Mouse (Mus musculus): ENCODE results near the gene Dis3l2. TPM values are rescaled to one million over a fixed set of nuclear protein-coding genes. Genes with fewer than 3 reads are reported as not detected.

The Dis3l2 gene
- polyA plus RNA-seq (2015; fragmentation: Nextera tagmentation; extraction: Ambion mirVana): 8.8 and 11.1 TPM in 2 replicates

- Histone ChIP-seq H3K36me3 (no peaks in the 10 kb centered on the region), H3K27ac (peak within 1 kb of the TSS; percentile 75), H3K4me1 (replicated peaks) (peaks cover 38% of the 10 kb centered on the region), H3K4me2 (peak within 1 kb of the TSS; percentile 67), H3K9me3 (replicated peaks) (no peaks in the 10 kb centered on the region), H3K9ac (peak within 1 kb of the TSS; percentile 83), H3K27me3 (no peaks in the 10 kb centered on the region), H3K4me3 (replicated peaks) (peak within 1 kb of the TSS; percentile 80)
- 3% methylated on average over 54 of the region's 54 CpGs for WGBS (ENCODE audit: insufficient replicate concordance)
- ATAC-seq (ENCODE audit: low read depth) (peak; percentile 80), DNase-seq (peak; percentile 59)
Measured at GRCm38 (mm10) chr1:86703300-86703964, at the start of gene Dis3l2. Gene Dis3l2, plus strand, starts transcription at chr1:86703808.

GRCm38 (mm10) chr1:86657071-86657470 is 46.5 kb upstream of the Dis3l2 start:
- H3K27me3 ChIP-seq: no peaks in the 10 kb centered on the region; the same call in 1 of the 2 replicates
- H3K4me2 ChIP-seq: no peak overlapping the region
- H3K4me3 ChIP-seq (replicated peaks): no peak overlapping the region
- no peak overlapping the region for H3K27ac ChIP-seq
- WGBS (ENCODE audit: insufficient replicate concordance): 57% methylated on average over 5 of the region's 5 CpGs
- H3K9me3 ChIP-seq (replicated peaks): no peaks in the 10 kb centered on the region
- ATAC-seq (ENCODE audit: low read depth): no peak
- no peak for DNase-seq
- H3K36me3 ChIP-seq: no peaks in the 10 kb centered on the region
- no peak overlapping the region for H3K9ac ChIP-seq
- H3K4me1 ChIP-seq (replicated peaks): no peaks in the 10 kb centered on the region

DNA sequence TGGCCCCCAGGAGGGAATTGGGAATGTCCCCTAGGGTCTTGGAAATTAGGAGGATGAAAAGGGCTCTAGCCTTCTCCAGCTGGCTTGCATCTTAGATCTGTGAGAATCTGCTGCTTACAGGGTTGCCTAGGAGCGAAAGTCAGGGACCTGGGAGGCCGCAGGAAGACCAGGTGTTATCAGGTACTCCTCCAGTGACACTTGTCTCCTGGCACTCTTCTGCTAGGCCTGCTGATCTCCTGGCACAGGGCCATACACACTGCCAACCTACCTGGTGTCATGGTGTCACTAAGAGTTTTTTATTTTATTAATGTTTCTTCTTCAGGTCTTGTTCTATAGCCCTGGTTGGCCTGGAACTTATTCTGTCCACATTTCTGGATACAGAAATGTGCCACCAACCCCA is 38.5 kb upstream of the Dis3l2 start:
- H3K4me2 ChIP-seq: no peak overlapping the region
- DNase-seq (no peak), ATAC-seq (ENCODE audit: low read depth) (no peak)
- H3K4me1 ChIP-seq (replicated peaks): peaks cover 5% of the 10 kb centered on the region; the same call in 1 of the 2 replicates
- no peaks in the 10 kb centered on the region for H3K9me3 ChIP-seq (replicated peaks)
- 59% methylated on average over 2 of the region's 2 CpGs for WGBS (ENCODE audit: insufficient replicate concordance)
- no peak overlapping the region for H3K9ac ChIP-seq
- H3K36me3 ChIP-seq: no peaks in the 10 kb centered on the region
- no peak overlapping the region for H3K27ac ChIP-seq
- H3K27me3 ChIP-seq: peaks cover 40% of the 10 kb centered on the region
- H3K4me3 ChIP-seq (replicated peaks): no peak overlapping the region

DNA sequence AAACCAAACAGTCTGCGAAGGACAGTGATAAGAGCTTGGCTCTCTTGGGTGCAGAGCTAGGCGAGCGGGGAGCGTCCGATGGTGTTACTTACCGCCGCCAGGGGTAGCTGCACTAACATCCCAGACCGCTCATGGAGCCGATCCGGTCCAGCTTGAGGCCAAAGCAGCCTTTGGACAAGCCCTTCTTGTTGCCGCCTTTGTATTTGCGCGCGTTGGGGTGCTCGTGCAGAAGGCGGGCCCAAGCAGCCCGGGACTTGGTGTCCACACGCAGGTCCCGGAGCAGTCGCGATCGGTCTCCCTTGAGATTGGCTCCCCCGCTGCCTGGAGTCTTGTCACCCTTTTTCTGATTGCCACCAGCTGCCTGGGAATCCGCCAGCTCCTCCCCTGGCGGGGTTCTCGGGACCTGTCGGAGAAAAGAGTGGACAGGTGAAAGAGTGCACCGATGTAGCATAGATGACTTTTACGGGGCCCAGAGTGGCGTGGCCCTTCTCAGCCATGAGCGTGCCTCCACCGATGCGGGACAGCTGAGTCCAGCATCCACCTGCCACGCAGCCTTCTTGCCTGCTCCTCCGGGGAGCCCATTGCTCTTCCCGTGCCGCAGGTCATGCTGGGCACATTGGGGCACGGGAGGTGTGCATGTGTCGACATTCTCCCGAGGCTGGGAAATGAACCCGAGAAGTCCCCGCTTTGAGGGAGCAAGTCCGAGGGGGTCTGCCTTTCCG is 33.9 kb upstream of the Dis3l2 start:
- H3K9ac ChIP-seq: no peak overlapping the region
- peak; percentile 62 for ATAC-seq (ENCODE audit: low read depth)
- 1% methylated on average over 44 of the region's 44 CpGs for WGBS (ENCODE audit: insufficient replicate concordance)

DNA sequence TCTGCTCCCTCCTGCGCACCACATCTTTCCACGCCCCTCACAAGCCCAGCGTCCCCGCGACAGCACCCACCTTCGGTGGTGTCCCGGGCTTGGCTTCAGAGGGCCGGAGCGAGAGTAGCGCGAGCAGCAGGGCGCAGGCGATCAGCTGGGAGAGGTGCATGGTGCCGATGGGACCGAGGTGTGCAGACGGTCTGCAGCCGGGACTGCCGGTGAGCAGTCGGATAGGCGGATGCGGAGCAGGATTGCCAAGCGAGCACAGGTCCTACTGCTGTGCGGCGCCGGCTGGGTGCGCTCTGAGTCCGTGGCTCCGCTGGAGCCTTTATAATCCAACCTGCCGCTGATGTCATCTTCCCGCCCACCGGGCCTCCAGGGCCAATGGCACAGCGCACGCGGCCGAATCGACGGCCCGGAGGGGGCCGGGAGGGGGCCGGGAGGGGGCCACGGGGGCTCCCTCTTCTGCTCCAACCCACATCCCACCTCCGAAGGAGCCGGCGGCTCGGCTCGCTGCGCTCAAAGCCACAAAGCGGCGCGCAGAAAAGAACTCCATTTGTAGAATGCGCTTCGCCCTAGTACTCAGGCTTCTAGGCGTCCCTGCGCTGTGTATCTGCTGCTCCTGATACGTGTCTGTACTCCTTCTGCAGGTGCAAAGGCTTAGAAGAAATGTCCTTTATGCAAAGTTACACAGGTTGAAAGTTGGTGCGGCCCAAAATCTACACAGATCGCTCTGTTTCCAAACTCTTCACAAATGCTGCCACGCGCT is 33.1 kb upstream of the Dis3l2 start, which contains the start of gene Nppc:
Nppc (minus strand) TSS at position 293 of the 760 bp plus-strand sequence.
- H3K9me3 ChIP-seq (replicated peaks): no peaks in the 10 kb centered on the region
- H3K4me2 ChIP-seq: peak within 1 kb of the TSS; percentile 71
- peak within 1 kb of the TSS; percentile 48 for H3K4me3 ChIP-seq (replicated peaks)
- DNase-seq (peak; percentile 9), ATAC-seq (ENCODE audit: low read depth) (peak; percentile 63)
- 5% methylated on average over 59 of the region's 59 CpGs for WGBS (ENCODE audit: insufficient replicate concordance)
- H3K27ac ChIP-seq: no peak within 1 kb of the TSS
- peaks cover 14% of the 10 kb centered on the region for H3K4me1 ChIP-seq (replicated peaks)
- H3K36me3 ChIP-seq: no peaks in the 10 kb centered on the region
- H3K27me3 ChIP-seq: peaks cover 80% of the 10 kb centered on the region
- H3K9ac ChIP-seq: no peak within 1 kb of the TSS

More for the DNA sequence above, 33.9 kb upstream of the Dis3l2 start:
- H3K36me3 ChIP-seq: no peaks in the 10 kb centered on the region
- peak overlapping the region; percentile 71 for H3K4me2 ChIP-seq
- H3K9me3 ChIP-seq (replicated peaks): no peaks in the 10 kb centered on the region
- no peak overlapping the region for H3K27ac ChIP-seq
- DNase-seq: no peak
- peaks cover 14% of the 10 kb centered on the region for H3K4me1 ChIP-seq (replicated peaks)
- H3K27me3 ChIP-seq: peaks cover 80% of the 10 kb centered on the region
- peak overlapping the region; percentile 48 for H3K4me3 ChIP-seq (replicated peaks)

DNA sequence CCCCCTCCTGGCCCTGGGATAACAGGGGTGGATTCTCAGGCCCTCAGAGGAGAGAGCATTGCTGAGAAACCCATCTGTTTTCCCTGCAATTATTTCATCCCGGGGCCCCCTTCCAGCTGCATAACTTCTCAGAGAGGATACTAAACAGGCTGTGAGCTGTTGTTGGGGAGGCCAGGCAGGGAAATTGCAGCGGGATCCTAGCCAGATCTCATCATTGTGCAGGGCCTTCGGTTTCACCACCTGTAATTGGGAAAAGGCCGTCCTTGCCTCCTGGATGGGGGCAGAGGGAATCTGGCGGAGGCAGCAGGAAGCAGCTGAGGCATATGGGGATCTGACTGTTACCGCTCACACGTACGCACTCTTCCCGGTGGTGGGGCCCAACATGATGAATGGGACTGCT is 29.2 kb upstream of the Dis3l2 start:
- H3K9ac ChIP-seq: no peak overlapping the region
- H3K4me1 ChIP-seq (replicated peaks): peaks cover 14% of the 10 kb centered on the region
- no peak overlapping the region for H3K4me3 ChIP-seq (replicated peaks)
- H3K9me3 ChIP-seq (replicated peaks): no peaks in the 10 kb centered on the region
- no peaks in the 10 kb centered on the region for H3K36me3 ChIP-seq
- no peak for ATAC-seq (ENCODE audit: low read depth)
- 61% methylated on average over 9 of the region's 9 CpGs for WGBS (ENCODE audit: insufficient replicate concordance)
- no peak overlapping the region for H3K4me2 ChIP-seq
- DNase-seq: no peak
- peaks cover 56% of the 10 kb centered on the region for H3K27me3 ChIP-seq
- no peak overlapping the region for H3K27ac ChIP-seq

- Histone ChIP-seq H3K4me2 (no peak overlapping the region), H3K27me3 (peaks cover 48% of the 10 kb centered on the region), H3K4me1 (replicated peaks) (peaks cover 8% of the 10 kb centered on the region), H3K4me3 (replicated peaks) (no peak overlapping the region), H3K27ac (no peak overlapping the region), H3K36me3 (no peaks in the 10 kb centered on the region), H3K9ac (no peak overlapping the region), H3K9me3 (replicated peaks) (no peaks in the 10 kb centered on the region)
- DNase-seq (no peak), ATAC-seq (ENCODE audit: low read depth) (no peak)
- WGBS (ENCODE audit: insufficient replicate concordance): 74% methylated on average over 12 of the region's 12 CpGs
Measured at GRCm38 (mm10) chr1:86675126-86675525, 28.5 kb upstream of the Dis3l2 start.

GRCm38 (mm10) chr1:86677624-86678023 is 26.0 kb upstream of the Dis3l2 start:
- Histone ChIP-seq H3K36me3 (no peaks in the 10 kb centered on the region), H3K9me3 (replicated peaks) (no peaks in the 10 kb centered on the region), H3K4me1 (replicated peaks) (no peaks in the 10 kb centered on the region), H3K4me2 (no peak overlapping the region), H3K4me3 (replicated peaks) (no peak overlapping the region), H3K27me3 (peaks cover 29% of the 10 kb centered on the region), H3K27ac (no peak overlapping the region), H3K9ac (no peak overlapping the region)
- DNase-seq: no peak
- no peak for ATAC-seq (ENCODE audit: low read depth)
- WGBS (ENCODE audit: insufficient replicate concordance): 57% methylated on average over 3 of the region's 3 CpGs

DNA sequence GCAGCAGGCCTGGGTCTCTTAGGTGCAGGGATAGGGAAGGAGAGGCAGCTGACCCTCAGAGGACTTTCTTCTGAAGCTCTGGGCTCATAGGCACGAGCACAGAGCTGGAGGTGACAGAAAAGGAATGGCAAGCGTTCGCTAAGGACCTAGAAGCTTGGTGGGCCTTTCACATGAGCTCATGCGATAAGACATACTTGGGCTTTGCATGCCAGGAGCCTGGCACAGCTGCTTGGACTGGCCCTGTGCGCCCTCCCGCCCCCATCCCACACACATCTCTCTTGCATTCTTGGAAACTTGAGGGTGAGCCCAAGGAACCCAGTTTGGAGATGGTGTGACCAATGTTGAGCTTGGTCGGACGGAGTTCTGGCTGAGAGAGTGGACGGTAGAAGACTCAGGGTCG is 24.9 kb upstream of the Dis3l2 start:
- H3K9me3 ChIP-seq (replicated peaks): no peaks in the 10 kb centered on the region
- H3K4me2 ChIP-seq: no peak overlapping the region
- H3K27ac ChIP-seq: no peak overlapping the region
- no peak for ATAC-seq (ENCODE audit: low read depth)
- H3K27me3 ChIP-seq: peaks cover 21% of the 10 kb centered on the region
- no peak overlapping the region for H3K4me3 ChIP-seq (replicated peaks)
- no peak for DNase-seq
- H3K9ac ChIP-seq: no peak overlapping the region
- H3K36me3 ChIP-seq: no peaks in the 10 kb centered on the region
- H3K4me1 ChIP-seq (replicated peaks): no peaks in the 10 kb centered on the region
- 71% methylated on average over 10 of the region's 10 CpGs for WGBS (ENCODE audit: insufficient replicate concordance)

GRCm38 (mm10) chr1:86687236-86687635 is 16.4 kb upstream of the Dis3l2 start:
- WGBS (ENCODE audit: insufficient replicate concordance): 66% methylated on average over 4 of the region's 4 CpGs
- Histone ChIP-seq H3K36me3 (no peaks in the 10 kb centered on the region), H3K4me3 (replicated peaks) (no peak overlapping the region), H3K9ac (no peak overlapping the region), H3K27me3 (0 out of 2 replicates have a peak, but pooled peaks cover 4% of the 10 kb centered on the region), H3K9me3 (replicated peaks) (no peaks in the 10 kb centered on the region), H3K4me1 (replicated peaks) (no peaks in the 10 kb centered on the region), H3K27ac (no peak overlapping the region), H3K4me2 (no peak overlapping the region)
- DNase-seq: no peak
- ATAC-seq (ENCODE audit: low read depth): no peak

- no peak overlapping the region for H3K4me2 ChIP-seq
- 0 out of 2 replicates have a peak, but pooled peaks cover 4% of the 10 kb centered on the region for H3K27me3 ChIP-seq
- no peak overlapping the region for H3K4me3 ChIP-seq (replicated peaks)
- no peaks in the 10 kb centered on the region for H3K36me3 ChIP-seq
- H3K9me3 ChIP-seq (replicated peaks): no peaks in the 10 kb centered on the region
- DNase-seq: no peak
- ATAC-seq (ENCODE audit: low read depth): no peak
- WGBS (ENCODE audit: insufficient replicate concordance): 66% methylated on average over 5 of the region's 5 CpGs
- H3K27ac ChIP-seq: no peak overlapping the region
- no peak overlapping the region for H3K9ac ChIP-seq
- H3K4me1 ChIP-seq (replicated peaks): no peaks in the 10 kb centered on the region
Measured at GRCm38 (mm10) chr1:86691027-86691426, 12.6 kb upstream of the Dis3l2 start.

Data from liver, embryonic 13.5 days (tissue).